Mouse (Mus musculus) lung, adult 10 weeks (tissue): Measurements from ENCODE around the gene March2. TPM values are rescaled to one million over a fixed set of nuclear protein-coding genes. Genes with fewer than 3 reads are reported as not detected.

Experiments
- polyA plus RNA-seq: library from polyadenylated mRNA; stranded (reverse); fragments of 350-450 nt; fragmentation: Illumina TruSeq; extraction: RNeasy Lipid Tissue Mini Kit (QIAGEN cat#74804); gene quantifications from one replicate; pipeline ENCODE4 v1.2.3, GENCODE M21; 2014; ENCODE audit warnings: low read depth, low replicate concordance; ENCODE audit not compliant: insufficient read depth

The March2 gene
- polyA plus RNA-seq = 99.6 TPM

GRCm38 (mm10) chr17:33718384-33718881 lies at the start of gene March2:
TSS of gene March2 (minus strand) at chr17:33718670.

GRCm38 (mm10) chr17:33760255-33761165 lies 42.0 kb upstream of the March2 start, which contains the start of gene Rab11b:
TSS of gene Rab11b (minus strand) at chr17:33760530.

DNA sequence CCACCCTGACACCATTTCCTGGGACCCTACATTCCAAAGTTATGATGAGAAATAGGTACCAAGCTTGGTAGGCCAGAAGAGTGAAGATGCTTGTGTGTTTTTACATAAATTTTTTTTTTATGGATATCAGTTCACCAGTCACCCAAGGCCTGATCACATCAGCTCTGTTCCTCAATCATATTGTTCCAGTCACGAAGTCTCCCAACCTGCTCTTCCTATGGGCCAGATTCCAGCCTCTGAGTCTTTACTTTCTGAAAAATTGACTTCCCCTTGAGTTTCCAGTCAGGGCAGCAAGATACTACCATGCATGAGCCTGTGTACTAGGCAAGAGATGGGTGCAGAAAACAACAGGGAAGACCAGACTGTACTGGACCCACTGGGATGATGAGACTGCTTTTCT lies 31.7 kb downstream of the March2 start, which contains the start of gene Hnrnpm:
Gene Hnrnpm, minus strand, starts transcription at position 101 of the 400 bp plus-strand sequence.

GRCm38 (mm10) chr17:33637516-33638276 lies 80.8 kb downstream of the March2 start, which contains the start of gene Pram1:
TSS of gene Pram1 (plus strand) at chr17:33638056.

Other genes starting within 250 kb of the March2 start
- gene Adamts10, start 194.5 kb downstream of the March2 start, polyA plus RNA-seq = 47.9 TPM
- 9.4 TPM for gene Myo1f, start 163.0 kb downstream of the March2 start, polyA plus RNA-seq
- 14.9 TPM for gene Zfp414, start 89.6 kb downstream of the March2 start, polyA plus RNA-seq
- gene Pram1, start 80.6 kb downstream of the March2 start, polyA plus RNA-seq = 1.2 TPM
- 86.6 TPM for gene Hnrnpm, start 31.8 kb downstream of the March2 start, polyA plus RNA-seq
- gene Rab11b, start 41.9 kb upstream of the March2 start, polyA plus RNA-seq = 122 TPM
- gene Angptl4, start 63.2 kb upstream of the March2 start, polyA plus RNA-seq = 61.5 TPM
- 178 TPM for gene Kank3, start 91.8 kb upstream of the March2 start, polyA plus RNA-seq
- 1,820 TPM for gene Rps28, start 105.9 kb upstream of the March2 start, polyA plus RNA-seq
- gene Ndufa7, start 105.9 kb upstream of the March2 start, polyA plus RNA-seq = 520 TPM
- gene Cd320, start 124.4 kb upstream of the March2 start, polyA plus RNA-seq = 20.1 TPM
- not detected for gene Gm7029, start 155.2 kb upstream of the March2 start, polyA plus RNA-seq
- 0.86 TPM for gene Kifc1, start 172.0 kb upstream of the March2 start, polyA plus RNA-seq
- gene Platr17, start 186.5 kb upstream of the March2 start, polyA plus RNA-seq = 1.2 TPM
- 19.4 TPM for gene Daxx, start 190.7 kb upstream of the March2 start, polyA plus RNA-seq
- gene Tapbp, start 197.2 kb upstream of the March2 start, polyA plus RNA-seq = 126 TPM
- 18.1 TPM for gene Zbtb22, start 197.2 kb upstream of the March2 start, polyA plus RNA-seq
- 38.7 TPM for gene Rgl2, start 210.9 kb upstream of the March2 start, polyA plus RNA-seq
- gene Pfdn6, start 221.7 kb upstream of the March2 start, polyA plus RNA-seq = 90.6 TPM
- gene Wdr46, start 222.0 kb upstream of the March2 start, polyA plus RNA-seq = 8.3 TPM
- 5.8 TPM for gene B3galt4, start 232.8 kb upstream of the March2 start, polyA plus RNA-seq
- 16.3 TPM for gene Vps52, start 237.1 kb upstream of the March2 start, polyA plus RNA-seq
- 2,519 TPM for gene Rps18, start 237.3 kb upstream of the March2 start, polyA plus RNA-seq